Comparison of ENCODE assay signal across 16 mouse cellular contexts in genomic region chr6:31917411-31918131, GRCm38 (mm10).
DNase-seq lines count a peak whose midpoint lies in the region; ATAC-seq and TF ChIP-seq lines count a peak whose summit lies in the region.
"Had no signal": no experiment of that assay in that cellular context is flagged by ENCODE, and none has a peak within 500 bp of the region (broad histone marks: within the 10 kb centered on the region; RNA-seq: fewer than 3 reads in every experiment).

No protein-coding gene starts in this region.

- ATAC-seq in granulocyte monocyte progenitor cell, adult 5-6 weeks (replicated peaks; ENCODE audit: poor library complexity, severe bottlenecking) = no peak
- no peak for ATAC-seq in CD4-positive, CD25-positive, alpha-beta regulatory T cell, adult 4 months
- ATAC-seq: forebrain, embryonic 16.5 days; midbrain, embryonic 15.5 days had no signal

- intact Hi-C loops in heart, postnatal 36 days (cut with DNase I) = no loop called here

- no peak for TF ChIP-seq CTCF in cortical plate, adult 2 months (IDR thresholded peaks at IDR 0.05; ENCODE audit: extremely low read depth, insufficient read depth, low read length)

- peak; percentile 83 for DNase-seq in heart, adult 11 months
- DNase-seq in heart, postnatal 36 days = no peak
- peak; percentile 73 to 74 for DNase-seq in layer of hippocampus, postnatal 36 days
- peak; percentile 74 to 77 for DNase-seq in right cerebral cortex, postnatal 36 days (ENCODE audit: low spot score in 2 of 2)
- no peak for DNase-seq in kidney, adult 18-20 months
- DNase-seq: adrenal gland, postnatal 10 days; kidney, postnatal 25 days; lung, adult 2 months had no signal

- peaks cover 4% of the 10 kb centered on the region; the same call in 1 of the 2 replicates for H3K4me1 ChIP-seq in cortical plate, adult 2 months (ENCODE audit: control insufficient read depth, insufficient read depth, low read length)
- H3K4me1 ChIP-seq: embryonic facial prominence, embryonic 15.5 days; midbrain, embryonic 15.5 days; neural tube, embryonic 13.5 days; stomach, embryonic 15.5 days had no signal

- no peak for TF ChIP-seq POLR2A in cortical plate, adult 2 months (IDR thresholded peaks at IDR 0.05; ENCODE audit: extremely low read depth, insufficient read depth, low read length)

- H3K4me3 ChIP-seq in cortical plate, adult 2 months (ENCODE audit: insufficient read depth, low read length) = no peak overlapping the region
- H3K4me3 ChIP-seq: embryonic facial prominence, embryonic 15.5 days; midbrain, embryonic 15.5 days; neural tube, embryonic 13.5 days; stomach, embryonic 15.5 days had no signal

- peak overlapping the region; percentile 66; the same call in 1 of the 2 replicates for H3K27ac ChIP-seq in cortical plate, adult 2 months (ENCODE audit: insufficient read depth, low read length)
- H3K27ac ChIP-seq: embryonic facial prominence, embryonic 15.5 days; midbrain, embryonic 15.5 days; stomach, embryonic 15.5 days had no signal

Comparison
In these comparisons a context has a peak if more than half of its experiments do, and no peak if none do; other contexts are left out.
1. DNase-seq: peak in heart, adult 11 months (single experiment), layer of hippocampus, postnatal 36 days (2 of 2) and right cerebral cortex, postnatal 36 days (2 of 2); none in heart, postnatal 36 days (0 of 2) and kidney, adult 18-20 months (single experiment).